Mouse (Mus musculus) skeletal muscle tissue, postnatal 0 days (tissue): ENCODE results near the gene BC048507. TPM values are rescaled to one million over a fixed set of nuclear protein-coding genes. Genes with fewer than 3 reads are reported as not detected.

Source experiments
- polyA plus RNA-seq: library from polyadenylated mRNA; unstranded; fragments of >200 nt; fragmentation: Nextera tagmentation; extraction: Ambion mirVana; gene quantifications from 2 replicates; pipeline ENCODE4 v1.2.1, GENCODE M21; 2015

The BC048507 gene
- polyA plus RNA-seq = not detected in 2 replicates

DNA sequence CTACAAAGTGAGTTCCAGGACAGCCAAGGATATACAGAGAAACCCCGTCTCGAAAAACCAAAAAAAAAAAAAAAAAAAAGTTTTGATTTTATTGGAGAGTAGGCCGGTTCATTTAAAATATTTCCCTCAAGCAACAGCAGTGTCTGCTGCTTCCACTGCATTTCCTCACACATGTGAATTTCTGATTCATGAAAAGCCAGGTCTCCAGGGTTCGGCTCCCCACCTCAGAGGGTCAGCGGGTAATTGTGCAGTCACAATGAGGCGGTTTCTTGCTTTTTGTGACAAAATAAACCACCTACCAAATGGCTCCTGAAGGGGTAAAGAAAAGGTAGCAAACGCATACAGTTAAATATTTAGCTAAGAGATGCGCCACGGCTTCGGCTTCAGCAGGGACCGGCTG, at the start of gene BC048507:
BC048507 (plus strand) TSS at position 301 of the 400 bp plus-strand sequence.

DNA sequence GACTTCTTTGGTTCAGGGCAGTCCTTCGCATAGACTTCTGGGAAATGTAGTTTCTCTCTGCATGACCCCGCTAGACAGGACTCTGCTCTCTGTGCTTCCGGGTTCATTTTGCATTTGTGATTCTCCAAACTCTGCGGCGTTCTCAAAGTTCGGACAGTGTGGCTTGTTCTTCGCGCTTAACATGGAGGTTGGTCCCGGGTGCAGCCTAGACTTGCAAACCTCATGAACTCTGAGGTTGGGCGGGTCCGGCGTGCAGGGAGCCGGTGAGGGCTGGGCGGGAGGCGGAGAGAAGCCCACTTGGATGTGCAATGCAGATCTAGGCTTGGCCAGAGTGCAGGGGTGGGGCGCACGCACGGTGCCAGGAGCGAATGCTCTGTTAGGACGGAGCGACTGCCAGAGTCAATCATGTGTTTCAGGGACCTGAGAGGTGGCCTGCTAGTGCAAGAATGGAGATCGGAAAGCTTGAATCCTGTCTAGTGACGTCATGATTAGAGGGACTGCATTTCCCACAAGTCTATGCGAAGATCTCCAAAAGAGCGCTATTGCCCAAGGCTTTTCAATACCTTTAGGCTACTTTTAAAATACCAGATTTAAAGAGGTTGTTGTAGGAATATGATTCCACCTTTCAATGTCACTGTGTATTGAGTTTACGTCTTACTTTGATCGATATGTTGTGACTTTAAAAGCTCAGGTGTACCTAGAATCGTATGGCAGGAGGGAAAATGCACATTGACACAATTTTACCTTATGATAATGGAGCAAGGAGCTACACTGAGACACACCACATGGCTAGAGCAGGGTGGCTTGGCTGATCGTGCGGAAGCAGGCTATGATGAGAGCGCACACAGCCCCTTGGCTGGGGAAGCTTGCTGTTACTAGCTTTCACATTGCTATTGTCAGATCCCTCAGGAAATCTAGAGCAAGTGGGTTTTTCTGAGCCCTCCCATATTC, 49.1 kb upstream of the BC048507 start, which contains the start of gene Zfp273:
Zfp273 (plus strand) TSS at position 31 of the 951 bp plus-strand sequence.

DNA sequence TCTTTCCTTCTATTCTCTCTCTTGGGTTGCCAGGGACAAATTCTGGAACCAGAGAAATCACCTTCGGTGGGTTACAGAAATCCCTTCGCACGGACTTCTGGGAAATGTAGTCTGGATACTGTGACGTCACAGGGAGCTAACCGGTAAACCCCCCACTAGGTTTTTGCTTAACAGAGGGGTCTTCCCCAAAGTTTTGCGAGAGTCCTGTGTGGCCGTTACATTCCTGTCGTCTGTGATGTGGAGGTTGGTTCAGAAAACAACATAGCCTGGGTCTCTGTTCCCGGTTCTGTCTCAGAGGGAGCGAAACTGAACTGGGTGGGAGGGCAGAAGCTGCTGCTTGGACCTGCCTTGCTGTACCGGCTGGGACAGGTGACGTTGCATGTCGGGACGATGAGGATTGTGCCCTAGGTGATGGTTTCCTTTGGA, 32.2 kb upstream of the BC048507 start, which contains the start of gene Gm10037:
Gm10037 (plus strand) TSS at position 196 of the 426 bp plus-strand sequence.

Other genes starting within 250 kb of the BC048507 start
- 0.22 TPM in 1 of 2 replicates, not detected in the other for gene Gm49345, start 225.6 kb upstream of the BC048507 start, polyA plus RNA-seq
- 0.93 and 1.6 TPM in 2 replicates for gene Zfp729a, start 225.5 kb upstream of the BC048507 start, polyA plus RNA-seq
- gene Zfp738, start 176.3 kb upstream of the BC048507 start, polyA plus RNA-seq = 4.7 and 4.8 TPM in 2 replicates
- 2.2 and 2.5 TPM in 2 replicates for gene Zfp65, start 134.2 kb upstream of the BC048507 start, polyA plus RNA-seq
- 2.6 and 2.7 TPM in 2 replicates for gene Zfp85, start 108.1 kb upstream of the BC048507 start, polyA plus RNA-seq
- gene Zfp493, start 83.6 kb upstream of the BC048507 start, polyA plus RNA-seq = 0.38 and 0.51 TPM in 2 replicates
- 2.9 and 3.1 TPM in 2 replicates for gene Zfp273, start 49.6 kb upstream of the BC048507 start, polyA plus RNA-seq
- 0.73 and 1.3 TPM in 2 replicates for gene Gm10037, start 32.2 kb upstream of the BC048507 start, polyA plus RNA-seq